In genomic region chr10:84656618-84657017, GRCm38 (mm10) we compare ENCODE assay signal across 12 mouse cellular contexts. TPM values are rescaled to one million over a fixed set of nuclear protein-coding genes. Genes with fewer than 3 reads are reported as not detected.
A peak's percentile ranks its signal among the peaks of the same experiment; 100 is the strongest.
DNase-seq lines count a peak whose midpoint lies in the region; ATAC-seq and TF ChIP-seq lines count a peak whose summit lies in the region.
"Had no signal": no experiment of that assay in that cellular context is flagged by ENCODE, and none has a peak within 500 bp of the region (broad histone marks: within the 10 kb centered on the region; RNA-seq: fewer than 3 reads in every experiment).

No protein-coding gene starts in this region.

- no peak for TF ChIP-seq POLR2A in liver, adult 2 months (IDR thresholded peaks at IDR 0.05; ENCODE audit: extremely low read depth, insufficient read depth, low read length)

- no peaks in the 10 kb centered on the region for H3K4me1 ChIP-seq in liver, adult 2 months (ENCODE audit: control insufficient read depth, insufficient read depth, low read length)
- H3K4me1 ChIP-seq in liver, postnatal 0 days (ENCODE audit: insufficient read depth), result no peaks in the 10 kb centered on the region
- peaks cover 24% of the 10 kb centered on the region for H3K4me1 ChIP-seq in heart, embryonic 13.5 days
- H3K4me1 ChIP-seq: limb, embryonic 13.5 days had no signal

- no peak for ATAC-seq in liver, postnatal 0 days
- no peak for ATAC-seq in heart, embryonic 13.5 days (ENCODE audit: extremely low read depth, insufficient number of reproducible peaks, low FRiP score, low TSS enrichment)
- ATAC-seq: intestine, embryonic 16.5 days; midbrain, embryonic 15.5 days had no signal

- DNase-seq in adrenal gland, postnatal 14 days, result peak; percentile 70
- no peak for DNase-seq in adrenal gland, adult 8-10 months
- DNase-seq in liver, adult 2 months (ENCODE audit: extremely low read depth, low read depth, low spot score), result peak; percentile 10
- no peak for DNase-seq in liver, postnatal 0 days
- peak; percentile 63 for DNase-seq in lung, postnatal 10 days
- DNase-seq in spleen, postnatal 4 days (ENCODE audit: low spot score in 2 of 2), result no peak
- no peak for DNase-seq in thymus, postnatal 10 days (ENCODE audit: low spot score in 2 of 2)
- DNase-seq: thymus, postnatal 25 days had no signal

- H3K27ac ChIP-seq in liver, adult 2 months (replicated peaks; ENCODE audit: insufficient read depth, low read depth, low read length), result no peak overlapping the region
- no peak overlapping the region for H3K27ac ChIP-seq in liver, postnatal 0 days (ENCODE audit: low read depth)
- peak overlapping the region; percentile 42 for H3K27ac ChIP-seq in heart, embryonic 13.5 days (replicated peaks)
- H3K27ac ChIP-seq: limb, embryonic 13.5 days had no signal

- 82% methylated on average over 4 of the region's 4 CpGs for WGBS in liver, adult 2 months
- 86% methylated on average over 4 of the region's 4 CpGs for WGBS in liver, postnatal 0 days (ENCODE audit: insufficient replicate concordance)
- WGBS in heart, embryonic 13.5 days, result 73% methylated on average over 4 of the region's 4 CpGs

- no peak overlapping the region for H3K4me3 ChIP-seq in liver, adult 2 months (ENCODE audit: insufficient read depth, low read depth, low read length)
- H3K4me3 ChIP-seq in liver, postnatal 0 days (ENCODE audit: low read depth, low read length), result no peak overlapping the region
- H3K4me3 ChIP-seq in heart, embryonic 13.5 days, result no peak overlapping the region
- H3K4me3 ChIP-seq: limb, embryonic 13.5 days; midbrain, embryonic 15.5 days had no signal

- H3K27me3 ChIP-seq in liver, adult 2 months (ENCODE audit: control insufficient read depth, insufficient read depth, low read length), result no peaks in the 10 kb centered on the region
- H3K27me3 ChIP-seq in liver, postnatal 0 days (ENCODE audit: insufficient read depth, low read length), result no peaks in the 10 kb centered on the region
- H3K27me3 ChIP-seq in heart, embryonic 13.5 days (replicated peaks), result no peaks in the 10 kb centered on the region
- H3K27me3 ChIP-seq: limb, embryonic 13.5 days; midbrain, embryonic 15.5 days had no signal

- no peaks in the 10 kb centered on the region for H3K79me2 ChIP-seq in liver, adult 2 months (ENCODE audit: control insufficient read depth, insufficient read depth, low read length)

- no peaks in the 10 kb centered on the region for H3K9me3 ChIP-seq in liver, postnatal 0 days (ENCODE audit: low read length)
- 0 out of 2 replicates have a peak, but pooled peaks cover 1% of the 10 kb centered on the region for H3K9me3 ChIP-seq in heart, embryonic 13.5 days
- H3K9me3 ChIP-seq: limb, embryonic 13.5 days; midbrain, embryonic 15.5 days had no signal

- TF ChIP-seq EP300 in liver, postnatal 0 days (IDR thresholded peaks at IDR 0.05; ENCODE audit: low read depth), result no peak

- H3K4me2 ChIP-seq in liver, postnatal 0 days (ENCODE audit: low read depth, low read length), result no peak overlapping the region
- H3K4me2 ChIP-seq in heart, embryonic 13.5 days, result no peak overlapping the region
- H3K4me2 ChIP-seq: limb, embryonic 13.5 days; midbrain, embryonic 15.5 days had no signal

- H3K9ac ChIP-seq in liver, adult 2 months (ENCODE audit: low read depth, low read length), result no peak overlapping the region
- no peak overlapping the region for H3K9ac ChIP-seq in liver, postnatal 0 days (replicated peaks)
- H3K9ac ChIP-seq in heart, embryonic 13.5 days, result no peak overlapping the region
- H3K9ac ChIP-seq: limb, embryonic 13.5 days; midbrain, embryonic 15.5 days had no signal

- no peak for TF ChIP-seq CTCF in liver, adult 2 months (IDR thresholded peaks at IDR 0.05; ENCODE audit: low read depth, low read length)
- TF ChIP-seq CTCF in liver, postnatal 0 days (IDR thresholded peaks at IDR 0.05; ENCODE audit: low read depth), result no peak

- peaks cover 16% of the 10 kb centered on the region for H3K36me3 ChIP-seq in liver, adult 2 months (ENCODE audit: control insufficient read depth, insufficient read depth, low read length)
- peaks cover 28% of the 10 kb centered on the region for H3K36me3 ChIP-seq in liver, postnatal 0 days (replicated peaks; ENCODE audit: insufficient read depth, low read length)
- H3K36me3 ChIP-seq in heart, embryonic 13.5 days, result peaks cover 42% of the 10 kb centered on the region

RNA-seq across cellular contexts. Expression of gene Polr3b, which starts 34.5 kb away (rescaled TPM):
- 26.8 and 31.2 TPM in 2 replicates for total RNA-seq in adrenal gland, postnatal 14 days (2021)
- 10 to 100 TPM; 27.4 to 32.3 (median 31.2) TPM for total RNA-seq in adrenal gland, adult 8-10 months (2022)
- total RNA-seq in liver, adult 2 months (2014; rRNA removed), result 9.5 and 10.7 TPM in 2 replicates
- polyA plus RNA-seq in liver, adult 2 months (2012; rRNA removed), result 2.7 and 3.2 TPM in 2 replicates
- polyA plus RNA-seq in liver, postnatal 0 days (2015; fragmentation: Nextera tagmentation; extraction: Ambion mirVana), result 2.8 and 3.9 TPM in 2 replicates
- polyA plus RNA-seq in heart, embryonic 13.5 days (2015; fragmentation: Nextera tagmentation; extraction: Ambion mirVana), result 9.4 and 10.7 TPM in 2 replicates

Comparison
In these comparisons a context has a peak if more than half of its experiments do, and no peak if none do; other contexts are left out.
1. DNase-seq: peak in adrenal gland, postnatal 14 days (single experiment), liver, adult 2 months (single experiment) and lung, postnatal 10 days (single experiment); none in adrenal gland, adult 8-10 months (single experiment), liver, postnatal 0 days (single experiment), spleen, postnatal 4 days (0 of 2) and thymus, postnatal 10 days (0 of 2).